Mouse (Mus musculus) testis, adult 2 months (tissue): ENCODE results near the gene B4galnt3.

Source experiments
- CTCF ChIP-seq: fragments of 200-500 bp; IDR thresholded peaks from 2 replicates; pipeline ENCODE4 v1.5.1; 2012; ENCODE audit warnings: low read depth, mild to moderate bottlenecking, inconsistent platforms, low read length, moderate library complexity; ENCODE audit not compliant: control insufficient read depth, insufficient read depth, insufficient replicate concordance
- POLR2A ChIP-seq: fragments of 200-500 bp; IDR thresholded peaks from 2 replicates; pipeline ENCODE4 v1.6.1; 2012; ENCODE audit warnings: low read depth, mild to moderate bottlenecking, inconsistent platforms, low read length, moderate library complexity; ENCODE audit not compliant: control insufficient read depth

DNA sequence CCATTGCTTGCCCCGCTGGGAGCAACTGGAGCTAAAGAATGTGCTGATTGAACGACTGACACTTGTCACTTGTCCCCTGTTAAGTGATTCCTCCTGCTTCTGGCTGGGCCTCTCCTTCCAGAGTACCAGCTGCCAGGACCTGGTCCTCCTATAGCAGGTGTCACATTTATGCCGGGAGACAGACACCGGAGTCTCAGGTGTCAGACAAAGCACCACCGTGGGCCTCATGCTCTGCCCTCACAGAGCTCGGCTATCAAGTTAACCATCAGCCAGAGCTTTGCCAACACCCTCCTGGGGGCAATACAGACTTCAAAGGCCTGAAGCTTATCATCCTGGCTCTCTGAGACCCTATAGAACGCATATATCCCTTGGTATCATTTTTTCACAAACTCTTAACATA lies 58.5 kb downstream of the B4galnt3 start:
- TF ChIP-seq POLR2A (no peak), CTCF (no peak)
